ENCODE assay signal across 10 mouse cellular contexts in the genomic region with DNA sequence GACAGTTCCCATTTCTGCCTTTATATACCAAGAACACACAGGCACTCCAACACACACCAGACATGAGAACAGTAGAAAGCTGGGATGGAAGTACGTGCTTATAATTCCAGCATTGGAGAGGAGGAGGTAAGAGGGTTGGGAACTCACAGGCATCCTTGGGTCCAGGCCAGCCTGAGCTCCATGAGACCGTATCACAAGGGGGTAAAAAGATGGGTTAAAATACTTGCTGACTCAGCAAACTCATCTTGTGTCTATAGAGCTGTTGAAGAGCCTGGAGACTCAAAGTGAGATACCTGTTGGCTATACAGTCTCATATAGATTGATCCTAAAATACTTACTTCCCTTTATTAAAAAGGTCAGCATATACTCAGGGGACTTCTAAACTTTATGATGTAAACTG. TPM values are rescaled to one million over a fixed set of nuclear protein-coding genes. Genes with fewer than 3 reads are reported as not detected.
A peak's percentile ranks its signal among the peaks of the same experiment; 100 is the strongest.
DNase-seq lines count a peak whose midpoint lies in the region; ATAC-seq and TF ChIP-seq lines count a peak whose summit lies in the region.
"Had no signal": no experiment of that assay in that cellular context is flagged by ENCODE, and none has a peak within 500 bp of the region (broad histone marks: within the 10 kb centered on the region; RNA-seq: fewer than 3 reads in every experiment).

No protein-coding gene starts in this region.

- H3K9ac ChIP-seq in liver, embryonic 11.5 days (ENCODE audit: low read depth, low read length): no peak overlapping the region
- H3K9ac ChIP-seq in limb, embryonic 13.5 days: peak overlapping the region; percentile 91; the same call in 1 of the 2 replicates
- no peak overlapping the region for H3K9ac ChIP-seq in neural tube, embryonic 15.5 days (replicated peaks)

- TF ChIP-seq CTCF in embryonic fibroblast, embryonic 13.5 days (IDR thresholded peaks at IDR 0.05; ENCODE audit: borderline replicate concordance, insufficient read depth, low read length): no peak

- TF ChIP-seq POLR2A in embryonic fibroblast, embryonic 13.5 days (IDR thresholded peaks at IDR 0.05; ENCODE audit: low read depth, low read length): no peak

- 86% methylated on average over 2 of the region's 2 CpGs for WGBS in liver, embryonic 11.5 days
- 96% methylated on average over 2 of the region's 2 CpGs for WGBS in limb, embryonic 13.5 days
- WGBS in neural tube, embryonic 15.5 days: 88% methylated on average over 2 of the region's 2 CpGs

- peaks cover 5% of the 10 kb centered on the region for H3K4me1 ChIP-seq in liver, embryonic 11.5 days (replicated peaks; ENCODE audit: control insufficient read depth, insufficient read depth, low read length)
- H3K4me1 ChIP-seq in embryonic fibroblast, embryonic 13.5 days (ENCODE audit: control insufficient read depth, insufficient read depth, low read length): no peaks in the 10 kb centered on the region
- H3K4me1 ChIP-seq in limb, embryonic 13.5 days: peaks cover 13% of the 10 kb centered on the region
- H3K4me1 ChIP-seq in neural tube, embryonic 15.5 days: peaks cover 16% of the 10 kb centered on the region

- H3K4me3 ChIP-seq in liver, embryonic 11.5 days (ENCODE audit: low read depth, low read length): peak overlapping the region; percentile 95; the same call in 1 of the 2 replicates
- peak overlapping the region; percentile 86 for H3K4me3 ChIP-seq in embryonic fibroblast, embryonic 13.5 days (ENCODE audit: insufficient read depth, low read length)
- no peak overlapping the region for H3K4me3 ChIP-seq in limb, embryonic 13.5 days
- H3K4me3 ChIP-seq in neural tube, embryonic 15.5 days (replicated peaks): no peak overlapping the region

- DNase-seq in liver, embryonic 11.5 days (ENCODE audit: low spot score): no peak
- DNase-seq in liver: no peak
- no peak for DNase-seq in spleen, adult 12 weeks (ENCODE audit: low spot score)
- DNase-seq in gastrocnemius, postnatal 25 days: no peak
- DNase-seq: gastrocnemius, postnatal 10 days; kidney, postnatal 14 days; right cerebral cortex, postnatal 4 days had no signal

- no peak for ATAC-seq in liver, embryonic 11.5 days (replicated peaks; ENCODE audit: low FRiP score)
- no peak for ATAC-seq in limb, embryonic 13.5 days (ENCODE audit: low FRiP score, low read depth)
- ATAC-seq in neural tube, embryonic 15.5 days (ENCODE audit: low FRiP score): no peak

- H3K9me3 ChIP-seq in liver, embryonic 11.5 days (ENCODE audit: control insufficient read depth, low read length): no peaks in the 10 kb centered on the region
- H3K9me3 ChIP-seq in limb, embryonic 13.5 days: no peaks in the 10 kb centered on the region
- no peaks in the 10 kb centered on the region for H3K9me3 ChIP-seq in neural tube, embryonic 15.5 days (replicated peaks)

- peak overlapping the region; percentile 76 for H3K4me2 ChIP-seq in liver, embryonic 11.5 days
- H3K4me2 ChIP-seq in limb, embryonic 13.5 days (replicated peaks): peak overlapping the region; percentile 66
- peak overlapping the region; percentile 65 for H3K4me2 ChIP-seq in neural tube, embryonic 15.5 days

- H3K36me3 ChIP-seq in liver, embryonic 11.5 days (ENCODE audit: control insufficient read depth, insufficient read depth, low read length): peaks cover 3% of the 10 kb centered on the region; the same call in 1 of the 2 replicates
- peaks cover 14% of the 10 kb centered on the region for H3K36me3 ChIP-seq in limb, embryonic 13.5 days
- H3K36me3 ChIP-seq in neural tube, embryonic 15.5 days: peaks cover 13% of the 10 kb centered on the region

- H3K27me3 ChIP-seq in liver, embryonic 11.5 days (replicated peaks; ENCODE audit: control insufficient read depth, insufficient read depth, low read length): no peaks in the 10 kb centered on the region
- H3K27me3 ChIP-seq in limb, embryonic 13.5 days: no peaks in the 10 kb centered on the region
- no peaks in the 10 kb centered on the region for H3K27me3 ChIP-seq in neural tube, embryonic 15.5 days (replicated peaks)

- H3K27ac ChIP-seq in liver, embryonic 11.5 days (ENCODE audit: low read depth, low read length): no peak overlapping the region
- H3K27ac ChIP-seq in embryonic fibroblast, embryonic 13.5 days (ENCODE audit: insufficient read depth, low read length): no peak overlapping the region
- no peak overlapping the region for H3K27ac ChIP-seq in limb, embryonic 13.5 days
- H3K27ac ChIP-seq in neural tube, embryonic 15.5 days (replicated peaks): no peak overlapping the region

RNA-seq across cellular contexts. Expression of a gene that starts 1.3 kb away (rescaled TPM):
- 9.3 and 9.8 TPM in 2 replicates for polyA plus RNA-seq in liver, embryonic 11.5 days (2014; fragmentation: Nextera tagmentation; extraction: Ambion mirVana)
- polyA plus RNA-seq in embryonic fibroblast, embryonic 13.5 days (2011; ENCODE audit: insufficient read length, low read depth, missing spikeins): 21.0 and 21.7 TPM in 2 replicates
- polyA plus RNA-seq in limb, embryonic 13.5 days (2015; fragmentation: Nextera tagmentation; extraction: Ambion mirVana): 8.1 and 9.4 TPM in 2 replicates
- 5.8 and 6.6 TPM in 2 replicates for polyA plus RNA-seq in neural tube, embryonic 15.5 days (2015; fragmentation: Nextera tagmentation; extraction: Ambion mirVana)
- total RNA-seq in gastrocnemius, postnatal 25 days (2021): 1 to 10 TPM; 5.0 to 5.6 TPM

RNA-seq across cellular contexts. Expression of a gene that starts 30.6 kb away (rescaled TPM):
- 311 and 321 TPM in 2 replicates for polyA plus RNA-seq in liver, embryonic 11.5 days (2014; fragmentation: Nextera tagmentation; extraction: Ambion mirVana)
- 1,628 and 1,672 TPM in 2 replicates for polyA plus RNA-seq in embryonic fibroblast, embryonic 13.5 days (2011; ENCODE audit: insufficient read length, low read depth, missing spikeins)
- 212 and 235 TPM in 2 replicates for polyA plus RNA-seq in limb, embryonic 13.5 days (2015; fragmentation: Nextera tagmentation; extraction: Ambion mirVana)
- polyA plus RNA-seq in neural tube, embryonic 15.5 days (2015; fragmentation: Nextera tagmentation; extraction: Ambion mirVana): 138 and 290 TPM in 2 replicates
- 100 to 1,000 TPM in 1 of 2 experiments, 10 to 100 TPM in 1; 61.7 to 111 TPM for total RNA-seq in gastrocnemius, postnatal 25 days (2021)

RNA-seq across cellular contexts. Expression of a gene that starts 43.6 kb away (rescaled TPM):
- 0.17 TPM in 1 of 2 replicates, not detected in the other for polyA plus RNA-seq in liver, embryonic 11.5 days (2014; fragmentation: Nextera tagmentation; extraction: Ambion mirVana)
- 0.37 and 0.68 TPM in 2 replicates for polyA plus RNA-seq in embryonic fibroblast, embryonic 13.5 days (2011; ENCODE audit: insufficient read length, low read depth, missing spikeins)
- polyA plus RNA-seq in limb, embryonic 13.5 days (2015; fragmentation: Nextera tagmentation; extraction: Ambion mirVana): 0.14 TPM in 1 of 2 replicates, not detected in the other
- polyA plus RNA-seq in neural tube, embryonic 15.5 days (2015; fragmentation: Nextera tagmentation; extraction: Ambion mirVana): not detected in 2 replicates
- total RNA-seq in gastrocnemius, postnatal 25 days (2021): not detected
- total RNA-seq: gastrocnemius, postnatal 10 days had no signal

Comparison
In these comparisons a context has a peak if more than half of its experiments do, and no peak if none do; other contexts are left out.
1. H3K4me3 ChIP-seq: peak in liver, embryonic 11.5 days (single experiment) and embryonic fibroblast, embryonic 13.5 days (single experiment); none in limb, embryonic 13.5 days (single experiment) and neural tube, embryonic 15.5 days (single experiment).
2. Peak in every context shown above with its lines, with median percentiles within 50 percentile points of each other: H3K4me2 ChIP-seq.